Mouse (Mus musculus) brain, embryonic 18.5 days (tissue): ENCODE data around the gene Usp22.
"Not testable (repeated sequence)": the region's sequence is repeated elsewhere in the genome, so short reads cannot be mapped to it uniquely, and the experiment has no call there.

Experiments
- DNase-seq: peaks from one replicate; pipeline ENCODE4 v3.0.0-alpha.2; 2012; ENCODE audit warnings: low read depth, low spot score

Usp22 gene

GRCm38 (mm10) chr11:61174821-61175658 is at the start of gene Usp22:
TSS of gene Usp22 (minus strand) at chr11:61175055.
- DNase-seq, result peak; percentile 100

GRCm38 (mm10) chr11:61224234-61224744 is 49.4 kb upstream of the Usp22 start:
- no peak for DNase-seq

- DNase-seq, result no peak
Measured at GRCm38 (mm10) chr11:61222971-61223745, 48.3 kb upstream of the Usp22 start.

GRCm38 (mm10) chr11:61222007-61222406 is 47.2 kb upstream of the Usp22 start:
- no peak for DNase-seq

GRCm38 (mm10) chr11:61220156-61220881 is 45.5 kb upstream of the Usp22 start:
- DNase-seq, result no peak

- no peak for DNase-seq
Measured at GRCm38 (mm10) chr11:61215936-61216335, 41.1 kb upstream of the Usp22 start.

- DNase-seq, result no peak
Measured at GRCm38 (mm10) chr11:61212102-61212501, 37.2 kb upstream of the Usp22 start.

GRCm38 (mm10) chr11:61208316-61208715 is 33.5 kb upstream of the Usp22 start:
- no peak for DNase-seq

- no peak for DNase-seq
Measured at GRCm38 (mm10) chr11:61207487-61208246, 32.8 kb upstream of the Usp22 start, which contains the start of gene Aldh3a1. TSS of gene Aldh3a1 (plus strand) at chr11:61207537.

GRCm38 (mm10) chr11:61206136-61206535 is 31.3 kb upstream of the Usp22 start:
- DNase-seq, result no peak

- DNase-seq, result no peak
Measured at GRCm38 (mm10) chr11:61205167-61205950, 30.5 kb upstream of the Usp22 start.

- no peak for DNase-seq
Measured at GRCm38 (mm10) chr11:61202810-61203209, 28.0 kb upstream of the Usp22 start.

GRCm38 (mm10) chr11:61202186-61202585 is 27.3 kb upstream of the Usp22 start:
- no peak for DNase-seq

- DNase-seq, result no peak
Measured at GRCm38 (mm10) chr11:61199620-61200362, 24.9 kb upstream of the Usp22 start.

GRCm38 (mm10) chr11:61197935-61198334 is 23.1 kb upstream of the Usp22 start:
- DNase-seq, result no peak

- no peak for DNase-seq
Measured at GRCm38 (mm10) chr11:61196616-61197353, 21.9 kb upstream of the Usp22 start.

GRCm38 (mm10) chr11:61193392-61193791 is 18.5 kb upstream of the Usp22 start:
- DNase-seq, result no peak

GRCm38 (mm10) chr11:61192779-61193178 is 17.9 kb upstream of the Usp22 start:
- no peak for DNase-seq

GRCm38 (mm10) chr11:61192123-61192522 is 17.3 kb upstream of the Usp22 start:
- DNase-seq, result not testable (repeated sequence)
